Mouse (Mus musculus) gastrocnemius, adult 18-20 months (tissue): ENCODE measurements at regions not wholly inside any gene's neighbourhood (a gene's known extent, or its start where the extent isn't known, plus 50 kb on each side); places are given as distances from the start of the nearest gene placed in this dataset.

Source experiments
- DNase-seq: peaks from one replicate; pipeline ENCODE4 v3.0.0; 2021; ENCODE audit warnings: low spot score

DNA sequence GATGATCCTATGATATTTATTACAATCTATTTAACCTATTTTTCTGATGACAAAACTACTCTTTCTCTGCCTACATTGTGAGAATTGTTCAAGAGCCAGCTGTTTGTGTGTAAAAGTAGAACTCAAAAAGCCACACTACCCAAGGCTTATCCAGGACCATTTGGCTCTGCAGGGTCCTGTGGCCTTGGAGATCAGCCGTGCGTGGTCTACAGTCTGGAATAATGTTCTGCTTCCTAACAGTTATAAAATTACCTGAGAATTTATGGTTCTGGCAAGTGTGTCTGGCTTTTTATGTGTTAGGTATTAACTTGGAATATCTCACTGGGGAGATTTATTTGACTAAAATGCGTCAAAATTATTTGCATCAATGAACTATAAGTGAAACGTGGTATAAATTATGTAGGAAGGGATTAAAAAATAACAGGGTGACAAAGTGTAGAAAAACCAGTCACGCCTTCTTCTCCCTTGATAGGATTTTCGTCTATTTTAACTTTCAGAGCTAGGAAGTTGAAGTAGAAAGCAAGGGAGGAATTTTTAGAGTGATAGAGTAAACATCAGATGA is 1789.0 kb upstream of the Gm7489 start:
- no peak for DNase-seq

GRCm38 (mm10) chr15:52108761-52109160 is 1775.9 kb upstream of the Gm7489 start:
- DNase-seq = no peak

DNA sequence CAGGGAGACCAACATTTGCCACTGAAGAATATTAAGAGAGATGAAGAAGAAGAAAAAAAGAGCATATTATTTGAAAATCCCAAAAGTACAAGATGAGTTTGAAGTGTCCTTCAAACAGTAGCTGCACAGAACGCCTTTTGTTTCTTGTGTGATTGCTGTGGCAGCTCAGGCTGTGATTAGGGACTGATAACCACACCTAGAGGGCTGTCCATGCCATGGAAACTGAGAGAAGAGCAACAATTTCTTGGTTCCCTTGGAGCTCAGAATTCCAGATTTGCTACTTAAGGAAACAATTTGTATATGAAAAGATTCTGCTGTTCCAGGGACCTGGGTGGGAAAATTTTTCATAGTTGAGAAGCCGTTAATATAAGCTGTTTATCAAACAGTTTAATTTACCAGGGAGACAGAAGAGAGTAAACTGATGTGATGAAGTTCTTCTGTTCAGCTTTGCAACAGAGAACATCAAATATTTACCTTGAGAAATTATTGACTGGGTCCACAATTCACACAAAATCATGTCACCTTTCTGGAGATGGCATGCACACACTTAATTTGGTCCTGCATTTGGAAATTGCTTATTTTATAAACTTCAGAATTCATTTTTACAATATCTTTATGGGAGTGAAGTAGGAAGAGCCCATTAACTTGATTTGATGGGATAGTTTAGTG is 1770.2 kb upstream of the Gm7489 start:
- no peak for DNase-seq

DNA sequence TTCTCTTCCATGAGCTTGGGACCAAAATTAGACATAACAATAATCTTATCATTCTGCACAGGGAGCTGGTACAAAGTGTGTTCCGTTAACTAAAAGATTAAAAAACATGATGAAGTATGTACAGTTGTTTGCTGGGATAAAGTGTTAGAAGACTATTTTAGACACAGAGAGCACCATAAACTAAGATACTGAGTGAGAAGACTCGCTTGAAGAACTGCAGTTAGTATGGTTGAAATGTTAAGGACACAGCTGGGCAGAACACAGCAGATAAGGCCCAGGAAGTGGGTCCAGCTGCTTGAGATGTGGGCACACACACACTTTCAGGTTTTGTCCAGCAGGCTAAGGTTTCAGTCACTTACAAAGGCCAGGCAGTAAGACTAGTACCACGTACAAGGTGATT is 1748.0 kb upstream of the Gm7489 start:
- no peak for DNase-seq

- DNase-seq = no peak
These were observed 1731.3 kb upstream of the Gm7489 start for GRCm38 (mm10) chr15:52153421-52153820.

DNA sequence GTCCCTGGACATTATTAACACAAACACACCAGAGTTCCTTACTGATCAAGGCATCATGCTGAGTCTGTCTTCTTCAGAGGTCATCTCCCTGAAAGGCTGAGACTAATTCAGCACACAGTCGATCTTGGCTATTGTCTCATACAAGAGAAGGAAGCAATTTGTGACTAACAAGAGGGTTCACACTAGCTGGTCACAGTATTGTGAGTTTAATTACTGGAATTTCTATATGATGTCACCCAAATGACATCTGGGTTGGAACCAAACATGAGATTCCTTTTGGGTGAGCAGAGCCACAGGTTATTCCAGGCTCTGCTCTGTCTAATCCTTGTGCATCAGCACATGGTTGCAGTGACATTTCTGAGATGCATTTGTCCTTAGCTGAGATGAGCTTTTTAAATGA is 1728.9 kb upstream of the Gm7489 start:
- no peak for DNase-seq

GRCm38 (mm10) chr15:52156779-52157178 is 1727.9 kb upstream of the Gm7489 start:
- DNase-seq = no peak

GRCm38 (mm10) chr15:52160181-52161088 is 1724.3 kb upstream of the Gm7489 start:
- DNase-seq = peak; percentile 55

DNA sequence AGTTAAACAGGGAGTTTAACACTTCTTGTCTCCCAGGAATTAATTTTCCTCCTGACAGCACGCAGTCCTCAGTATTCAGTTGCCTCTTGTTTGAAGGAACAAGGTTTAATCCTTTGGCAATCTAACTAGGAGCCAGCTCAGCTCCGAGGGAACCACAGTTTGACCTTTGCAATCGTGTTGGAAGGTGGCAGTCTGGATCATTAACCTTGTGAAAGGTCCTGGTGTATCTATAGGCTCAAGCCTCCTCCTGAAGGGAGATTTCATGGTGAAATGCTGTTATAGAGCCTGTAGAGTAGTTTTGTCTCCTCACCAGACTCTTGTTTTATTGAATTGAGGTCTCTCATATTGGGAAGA is 1723.6 kb upstream of the Gm7489 start:
- DNase-seq = no peak

DNA sequence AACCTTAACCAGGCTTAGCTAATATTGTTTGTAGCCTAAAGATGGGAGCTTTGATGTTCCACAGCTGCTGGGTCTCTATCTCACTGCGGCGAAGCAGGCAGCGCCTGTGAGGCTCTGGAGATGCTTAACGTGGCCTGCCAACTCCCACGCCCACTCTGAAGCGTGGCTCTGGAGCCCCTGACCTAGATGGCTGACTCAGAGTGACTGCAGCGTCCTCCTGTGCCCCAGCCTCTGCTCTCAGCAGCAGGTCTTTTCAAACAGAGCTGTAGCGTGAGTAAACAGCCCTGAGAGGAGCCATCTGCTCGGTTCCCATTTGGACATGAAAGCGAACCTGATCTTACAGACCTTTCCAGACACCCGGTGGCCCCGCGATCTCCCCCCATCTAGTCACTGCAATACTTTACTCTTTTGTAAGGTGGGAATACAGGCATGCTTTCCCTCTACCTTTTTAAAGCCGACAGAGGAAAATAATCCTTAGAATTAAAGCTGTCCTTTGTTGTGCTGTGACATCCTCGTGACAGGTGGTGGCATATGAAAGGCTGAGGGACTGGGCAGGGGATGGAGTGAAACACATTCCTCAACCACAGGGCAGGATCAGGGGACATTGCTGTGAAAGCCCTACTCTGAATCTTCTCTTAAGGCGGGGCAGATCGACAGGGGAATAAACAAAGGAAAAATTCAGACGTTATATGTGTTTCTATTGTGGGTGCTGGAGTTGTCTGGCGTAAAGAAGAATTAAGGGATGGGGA is 1723.0 kb upstream of the Gm7489 start:
- DNase-seq = no peak

DNA sequence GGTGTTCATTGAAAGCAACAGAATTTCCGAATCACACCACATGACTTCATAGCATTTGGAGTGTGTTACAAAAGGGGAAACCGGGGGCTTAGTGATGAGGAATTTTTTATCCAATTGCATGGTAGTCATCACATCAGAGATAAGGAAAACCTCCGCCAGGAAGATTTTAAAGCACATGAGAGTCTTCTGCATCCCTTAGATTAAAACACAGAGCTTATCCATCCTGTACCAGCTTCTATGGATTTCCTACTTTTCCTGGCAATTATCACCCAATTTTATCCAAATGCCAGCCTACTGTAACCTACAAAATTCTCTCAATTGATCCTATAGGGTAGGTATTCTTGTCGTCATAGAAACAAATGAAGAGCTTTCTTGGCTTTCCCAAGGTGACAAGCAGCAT is 1718.6 kb upstream of the Gm7489 start:
- DNase-seq = no peak

- no peak for DNase-seq
These were observed 1717.9 kb upstream of the Gm7489 start for GRCm38 (mm10) chr15:52166595-52167443.

DNA sequence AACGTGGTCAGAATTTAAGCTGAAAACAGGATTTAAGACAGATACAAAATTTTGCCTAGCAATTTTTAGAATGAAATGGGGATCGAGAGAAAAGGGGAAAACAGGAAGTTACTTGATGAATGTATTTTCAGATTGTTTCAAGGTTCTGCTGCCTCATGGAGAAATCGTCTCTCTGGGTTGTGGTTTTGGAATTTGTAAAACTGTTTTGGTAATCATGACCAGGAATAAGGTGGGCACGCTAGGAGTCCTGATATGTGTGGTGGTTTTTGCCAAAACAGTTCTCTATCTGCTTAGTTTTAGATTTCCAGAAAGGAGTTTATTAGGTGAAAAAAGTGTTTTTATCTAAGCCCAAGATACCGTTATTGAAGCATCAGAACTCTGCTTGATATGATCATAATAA is 1716.9 kb upstream of the Gm7489 start:
- DNase-seq = no peak

DNA sequence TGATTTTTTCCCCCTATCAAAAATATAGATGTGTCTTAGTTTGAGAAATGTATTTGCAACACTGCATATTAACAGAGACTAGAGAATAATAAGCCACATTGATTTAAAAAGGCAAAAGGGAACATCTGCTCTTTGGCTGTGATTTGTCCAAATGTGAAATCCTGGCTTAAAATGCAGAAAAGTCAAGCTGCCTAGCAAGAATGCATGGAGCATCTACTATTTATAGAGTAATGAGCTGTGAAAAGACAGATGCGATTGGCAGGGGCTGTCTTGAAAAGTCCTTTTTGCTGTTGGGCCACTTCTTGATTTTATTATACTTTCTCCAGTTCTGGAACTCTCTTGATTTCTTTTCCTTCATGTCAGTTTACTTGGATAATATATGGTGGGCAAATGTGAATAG is 1707.8 kb upstream of the Gm7489 start:
- no peak for DNase-seq

DNA sequence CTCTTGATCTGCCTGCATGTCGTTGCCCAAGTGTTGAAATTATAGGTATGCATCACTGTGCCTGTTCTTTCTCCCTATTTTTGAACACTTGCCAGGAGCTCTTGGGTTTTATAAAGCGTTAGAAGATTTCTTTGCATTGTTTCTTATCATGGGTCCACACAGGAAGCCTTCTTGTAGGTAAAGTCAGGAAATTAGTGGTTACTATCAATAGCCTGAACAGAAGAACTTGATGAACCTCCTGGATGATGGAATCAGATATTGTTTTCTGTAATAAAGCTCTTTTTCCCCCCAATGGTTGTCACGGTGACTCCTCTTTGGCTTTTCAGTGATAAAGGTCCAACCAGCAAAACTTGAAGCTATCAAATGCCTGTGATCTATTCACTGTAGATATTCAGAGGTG is 1706.0 kb upstream of the Gm7489 start:
- no peak for DNase-seq

DNA sequence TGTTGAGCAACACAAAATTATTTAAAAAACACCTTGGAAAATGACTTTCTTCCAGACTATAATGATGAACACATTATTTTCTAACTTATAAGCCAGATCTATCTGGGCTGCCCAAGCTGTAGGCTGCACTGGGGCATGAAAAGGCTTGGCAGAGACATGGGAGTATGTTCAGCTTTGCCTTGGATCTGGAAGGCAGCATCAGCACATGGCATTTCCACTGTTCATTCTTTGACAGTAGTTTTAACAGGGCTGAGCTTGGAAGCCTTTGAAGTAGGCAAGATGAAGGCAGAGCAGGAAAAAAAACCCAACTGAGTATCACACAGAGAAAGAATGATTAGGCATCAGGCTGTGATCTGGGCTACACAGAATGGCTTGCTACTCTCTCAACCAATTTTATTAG is 1705.3 kb upstream of the Gm7489 start:
- no peak for DNase-seq

- DNase-seq = no peak
These were observed 1693.5 kb upstream of the Gm7489 start for GRCm38 (mm10) chr15:52191176-52191575.

DNA sequence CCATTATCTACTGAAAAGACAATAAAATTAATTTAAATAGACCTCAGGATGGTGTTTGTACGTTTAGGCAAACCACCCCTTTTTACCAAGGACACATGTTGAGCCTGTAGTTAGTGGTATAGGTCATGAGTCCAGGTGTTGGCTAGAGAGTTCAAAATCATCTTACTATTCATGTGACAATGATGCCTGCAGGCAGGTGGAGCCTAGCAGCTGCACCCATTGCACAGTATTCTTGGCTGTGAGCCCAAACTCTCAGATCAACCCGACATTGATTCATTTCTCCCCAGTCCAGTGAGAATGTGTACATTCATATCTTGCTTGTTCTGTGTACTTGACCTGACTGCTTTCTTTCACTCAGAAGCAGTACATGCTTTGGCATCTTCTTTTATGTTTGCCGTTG is 1677.4 kb upstream of the Gm7489 start:
- DNase-seq = no peak

DNA sequence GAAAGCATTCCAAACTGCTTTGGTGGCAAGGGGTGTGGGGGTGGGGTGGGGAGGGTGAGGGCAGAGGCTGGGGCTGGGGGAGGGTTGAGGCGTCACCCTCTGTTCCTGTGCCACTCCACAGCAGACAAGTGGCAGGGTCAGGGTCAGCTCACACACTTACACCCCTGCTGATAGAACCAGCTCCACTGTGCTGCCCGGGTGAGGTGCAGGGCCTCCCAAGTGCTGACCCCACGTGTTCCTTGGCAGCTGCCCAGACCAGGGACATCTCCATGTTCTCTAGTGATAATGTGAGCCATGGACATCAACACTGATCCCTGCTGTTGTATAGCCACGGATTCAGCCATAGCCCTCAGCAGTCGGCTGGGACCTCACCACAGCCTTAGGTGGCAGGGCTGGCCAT is 1652.3 kb upstream of the Gm7489 start:
- DNase-seq = no peak

DNA sequence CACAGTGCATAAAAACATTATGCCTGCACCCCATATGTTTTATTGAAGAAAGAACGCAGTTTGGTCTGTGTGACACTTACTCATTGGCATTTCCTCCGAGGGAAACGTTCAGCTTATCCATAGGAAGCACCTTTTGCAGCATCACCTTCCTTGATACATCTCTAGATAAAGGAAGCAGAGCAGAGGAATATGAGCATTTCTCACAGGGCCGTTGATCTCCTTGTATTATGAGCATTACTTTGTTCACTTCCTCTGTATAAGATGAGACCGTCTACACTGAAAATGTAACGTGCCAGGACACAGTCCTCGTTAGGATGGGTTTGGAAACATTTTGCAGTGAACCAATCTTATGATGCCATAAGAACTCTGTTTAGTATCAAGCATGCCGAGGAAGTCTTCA is 1648.5 kb upstream of the Gm7489 start:
- no peak for DNase-seq

DNA sequence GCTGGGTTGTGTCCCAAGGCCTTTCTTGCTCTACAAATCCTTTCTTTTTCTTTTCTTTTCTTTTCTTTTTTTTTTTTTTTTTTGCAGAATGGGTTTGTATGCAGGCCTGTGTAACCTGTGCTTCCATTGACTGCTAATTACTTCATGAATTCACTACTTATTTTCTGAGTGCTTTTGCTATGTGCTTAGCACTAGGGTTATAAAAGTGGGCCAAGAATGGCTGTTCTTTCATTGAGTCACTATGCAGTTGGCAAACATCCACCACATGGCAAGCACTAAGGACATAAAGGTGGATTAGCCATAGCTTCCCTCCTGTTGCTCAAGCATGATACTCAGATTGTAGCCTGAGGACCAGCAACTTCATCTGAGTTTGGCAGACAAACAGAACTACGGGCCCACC is 1641.8 kb upstream of the Gm7489 start:
- DNase-seq = no peak
